Mouse (Mus musculus) embryonic facial prominence, embryonic 15.5 days (tissue): ENCODE measurements around the gene Olfr1295. TPM values are rescaled to one million over a fixed set of nuclear protein-coding genes. Genes with fewer than 3 reads are reported as not detected.

Experiments
- ATAC-seq: fragments of 200-750 bp; cut with Nextera tagmentation; 2 replicates; pipeline ENCODE4 v1.8.0; 2017; ENCODE audit warnings: low read depth, moderate TSS enrichment; ENCODE audit not compliant: insufficient number of reproducible peaks, low FRiP score, low TSS enrichment
- H3K27ac ChIP-seq: fragments of 300-500 bp; sonication (generic); replicated peaks from 2 replicates; pipeline ENCODE4 v1.5.1; 2015; ENCODE audit warnings: mild to moderate bottlenecking, inconsistent platforms
- H3K27me3 ChIP-seq: fragments of 300-500 bp; sonication (generic); 2 replicates; pipeline ENCODE4 v1.6.1; 2015; ENCODE audit warnings: inconsistent platforms
- H3K36me3 ChIP-seq: fragments of 300-500 bp; sonication (generic); 2 replicates; pipeline ENCODE4 v1.6.1; 2015; ENCODE audit warnings: mild to moderate bottlenecking, inconsistent platforms
- H3K4me1 ChIP-seq: fragments of 300-500 bp; sonication (generic); 2 replicates; pipeline ENCODE4 v1.6.1; 2015; ENCODE audit warnings: inconsistent platforms
- H3K4me2 ChIP-seq: fragments of 300-500 bp; sonication (generic); replicated peaks from 2 replicates; pipeline ENCODE4 v1.6.1; 2015; ENCODE audit warnings: mild to moderate bottlenecking, inconsistent platforms
- H3K4me3 ChIP-seq: fragments of 300-500 bp; sonication (generic); replicated peaks from 2 replicates; pipeline ENCODE4 v1.5.1; 2015; ENCODE audit warnings: mild to moderate bottlenecking, inconsistent platforms
- H3K9ac ChIP-seq: fragments of 300-500 bp; sonication (generic); 2 replicates; pipeline ENCODE4 v1.6.1; 2015; ENCODE audit warnings: inconsistent platforms
- H3K9me3 ChIP-seq: fragments of 300-500 bp; sonication (generic); replicated peaks from 2 replicates; pipeline ENCODE4 v1.6.1; 2016; ENCODE audit warnings: inconsistent platforms
- WGBS: fragments of 180-500 bp; shearing (Covaris S2); methylation state at CpG from one replicate; pipeline ENCODE4 v1.1.7; 2015; 5-methylcytosine and 5-hydroxymethylcytosine counted together
- polyA plus RNA-seq: library from polyadenylated mRNA; unstranded; fragments of >200 nt; fragmentation: Nextera tagmentation; extraction: Ambion mirVana; gene quantifications from 2 replicates; pipeline ENCODE4 v1.2.1, GENCODE M21; 2015

The Olfr1295 gene
- not detected in 2 replicates for polyA plus RNA-seq

DNA sequence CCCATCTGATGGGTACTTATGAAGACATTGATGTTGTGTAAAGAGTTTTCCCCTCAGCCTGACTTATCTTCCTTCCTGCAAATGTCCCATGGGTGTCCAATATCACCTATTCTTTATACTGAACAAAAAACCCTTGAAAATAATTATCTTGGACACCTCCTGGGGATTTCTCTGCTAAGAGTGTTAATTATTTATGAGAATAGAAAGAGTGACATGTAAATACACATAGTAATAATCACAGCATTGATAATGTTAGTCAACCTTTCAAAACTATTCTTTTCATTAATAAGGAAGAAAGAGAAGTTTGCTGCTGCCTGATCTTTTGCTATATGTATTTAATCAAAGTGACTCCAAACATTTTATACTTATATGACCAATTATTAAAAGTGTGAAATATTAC, at the start of gene Olfr1295:
Olfr1295 (minus strand) TSS at position 101 of the 400 bp plus-strand sequence.
- no peak within 1 kb of the TSS for H3K4me3 ChIP-seq
- H3K27ac ChIP-seq, result no peak within 1 kb of the TSS
- no peaks in the 10 kb centered on the region for H3K9me3 ChIP-seq
- no peaks in the 10 kb centered on the region for H3K27me3 ChIP-seq
- H3K36me3 ChIP-seq, result no peaks in the 10 kb centered on the region
- H3K9ac ChIP-seq, result no peak within 1 kb of the TSS
- no peaks in the 10 kb centered on the region for H3K4me1 ChIP-seq
- ATAC-seq, result no peak
- no peak within 1 kb of the TSS for H3K4me2 ChIP-seq

DNA sequence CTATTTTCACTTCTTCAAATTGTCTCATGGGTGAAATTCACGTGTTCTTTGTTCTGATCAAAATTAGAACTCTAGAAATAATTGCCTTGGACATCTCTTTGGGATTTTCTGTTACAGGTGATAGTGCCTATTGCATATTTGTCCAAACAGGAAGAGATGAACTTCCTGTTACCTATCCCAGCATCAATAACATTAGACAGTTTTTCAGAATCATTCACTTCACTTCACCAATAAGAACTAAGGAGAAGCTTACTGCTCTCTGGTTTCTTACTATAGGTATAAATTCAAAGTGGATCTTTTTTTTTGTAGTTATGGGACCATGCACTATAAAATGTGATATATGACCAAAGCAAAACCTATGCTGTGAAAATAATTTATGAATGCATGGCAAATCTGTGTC, 29.3 kb downstream of the Olfr1295 start, which contains the start of gene Olfr1294:
Olfr1294 (minus strand) TSS at position 101 of the 400 bp plus-strand sequence.
- H3K9me3 ChIP-seq, result no peaks in the 10 kb centered on the region
- H3K9ac ChIP-seq, result no peak within 1 kb of the TSS
- no peaks in the 10 kb centered on the region for H3K27me3 ChIP-seq
- 42% methylated on average over 1 of the region's 1 CpGs for WGBS
- no peak within 1 kb of the TSS for H3K4me2 ChIP-seq
- no peak within 1 kb of the TSS for H3K27ac ChIP-seq
- H3K4me1 ChIP-seq, result no peaks in the 10 kb centered on the region
- no peaks in the 10 kb centered on the region for H3K36me3 ChIP-seq
- ATAC-seq, result no peak
- no peak within 1 kb of the TSS for H3K4me3 ChIP-seq

DNA sequence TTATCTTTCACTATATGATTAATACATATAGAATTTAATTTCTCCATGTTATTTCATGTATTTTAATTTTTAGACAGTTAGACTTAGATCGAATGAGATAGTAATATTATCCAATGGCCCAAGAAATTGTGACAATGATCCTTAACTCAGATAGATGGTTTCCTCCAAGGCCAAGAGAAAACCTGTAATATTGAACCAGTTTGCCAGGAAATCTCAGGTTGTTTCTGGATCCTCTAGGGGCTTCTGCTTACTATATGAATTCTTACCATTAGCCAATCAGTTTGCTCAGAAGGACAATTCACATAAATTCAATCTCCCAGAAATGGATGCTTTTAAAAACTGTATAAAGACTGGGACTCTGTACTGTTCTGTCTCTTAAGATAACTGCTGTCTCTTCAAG, 44.6 kb downstream of the Olfr1295 start, which contains the start of gene Olfr1293-ps:
Olfr1293-ps (plus strand) TSS at position 301 of the 400 bp plus-strand sequence.
- 76% methylated on average over 1 of the region's 1 CpGs for WGBS
- Histone ChIP-seq H3K4me1 (no peaks in the 10 kb centered on the region), H3K9ac (no peak within 1 kb of the TSS), H3K4me3 (no peak within 1 kb of the TSS), H3K27me3 (no peaks in the 10 kb centered on the region), H3K36me3 (no peaks in the 10 kb centered on the region), H3K4me2 (no peak within 1 kb of the TSS), H3K27ac (no peak within 1 kb of the TSS), H3K9me3 (no peaks in the 10 kb centered on the region)
- ATAC-seq, result no peak

DNA sequence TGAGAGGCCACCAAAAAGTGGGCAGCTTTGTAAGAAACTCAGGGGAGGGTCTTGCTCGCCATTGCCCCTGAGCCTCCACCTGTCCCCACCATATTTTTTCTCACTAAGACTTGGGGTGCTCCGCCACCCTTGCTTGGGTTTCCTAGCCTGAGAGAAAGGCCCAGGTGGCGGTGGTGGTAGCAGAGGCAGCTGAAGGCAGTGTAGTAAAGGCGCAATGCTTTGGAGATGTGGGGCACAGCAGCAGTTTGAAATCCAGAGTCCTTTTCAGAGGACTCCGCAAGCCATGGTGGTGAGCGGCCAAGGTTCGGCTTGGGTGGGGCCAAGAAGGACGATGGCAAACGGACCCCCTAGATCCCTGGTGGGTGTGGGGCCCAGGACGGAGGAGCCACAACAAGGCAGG, 52.0 kb downstream of the Olfr1295 start:
- Histone ChIP-seq H3K27me3 (no peaks in the 10 kb centered on the region), H3K36me3 (no peaks in the 10 kb centered on the region), H3K27ac (no peak overlapping the region), H3K9ac (no peak overlapping the region), H3K4me2 (no peak overlapping the region), H3K9me3 (no peaks in the 10 kb centered on the region), H3K4me1 (no peaks in the 10 kb centered on the region), H3K4me3 (no peak overlapping the region)
- WGBS, result 86% methylated on average over 10 of the region's 10 CpGs
- no peak for ATAC-seq

Other genes starting within 250 kb of the Olfr1295 start
- gene Olfr1281, start 243.2 kb downstream of the Olfr1295 start, polyA plus RNA-seq, result not detected in 2 replicates
- gene Olfr1282, start 233.6 kb downstream of the Olfr1295 start, polyA plus RNA-seq, result not detected in 2 replicates
- gene Olfr1283, start 202.9 kb downstream of the Olfr1295 start, polyA plus RNA-seq, result not detected in 2 replicates
- not detected in 2 replicates for gene Olfr1284, start 194.2 kb downstream of the Olfr1295 start, polyA plus RNA-seq
- not detected in 2 replicates for gene Olfr1286, start 146.6 kb downstream of the Olfr1295 start, polyA plus RNA-seq
- not detected in 2 replicates for gene Olfr1287, start 120.5 kb downstream of the Olfr1295 start, polyA plus RNA-seq
- gene Olfr1288, start 95.6 kb downstream of the Olfr1295 start, polyA plus RNA-seq, result not detected in 2 replicates
- not detected in 2 replicates for gene Olfr1289, start 88.9 kb downstream of the Olfr1295 start, polyA plus RNA-seq
- not detected in 2 replicates for gene Olfr1290, start 75.9 kb downstream of the Olfr1295 start, polyA plus RNA-seq
- 0.04 TPM in 1 of 2 replicates, not detected in the other for gene Olfr1291-ps1, start 72.5 kb downstream of the Olfr1295 start, polyA plus RNA-seq
- not detected in 2 replicates for gene Olfr1293-ps, start 44.5 kb downstream of the Olfr1295 start, polyA plus RNA-seq
- not detected in 2 replicates for gene Olfr1294, start 29.4 kb downstream of the Olfr1295 start, polyA plus RNA-seq
- gene Olfr1297, start 56.8 kb upstream of the Olfr1295 start, polyA plus RNA-seq, result 0.12 TPM in 1 of 2 replicates, not detected in the other
- gene Olfr1298, start 79.5 kb upstream of the Olfr1295 start, polyA plus RNA-seq, result not detected in 2 replicates
- not detected in 2 replicates for gene Olfr1299, start 91.7 kb upstream of the Olfr1295 start, polyA plus RNA-seq
- gene Olfr1301, start 181.3 kb upstream of the Olfr1295 start, polyA plus RNA-seq, result not detected in 2 replicates
- gene Olfr1302, start 207.7 kb upstream of the Olfr1295 start, polyA plus RNA-seq, result not detected in 2 replicates